Mouse (Mus musculus) midbrain, embryonic 11.5 days (tissue): ENCODE measurements at regions not wholly inside any gene's neighbourhood (a gene's known extent, or its start where the extent isn't known, plus 50 kb on each side); places are given as distances from the start of the nearest gene placed in this dataset.

Experiments
- ATAC-seq: fragments of 200-750 bp; cut with Nextera tagmentation; 2 replicates; pipeline ENCODE4 v1.8.0; 2017; ENCODE audit warnings: moderate TSS enrichment, moderate library complexity; ENCODE audit not compliant: low FRiP score
- DNase-seq: peaks from one replicate; pipeline ENCODE4 v3.0.0; 2015; ENCODE audit warnings: low spot score; ENCODE audit errors: missing footprints
- H3K27ac ChIP-seq: fragments of 300-500 bp; sonication (generic); 2 replicates; pipeline ENCODE4 v1.5.1; 2014; ENCODE audit warnings: low read depth, low read length
- H3K27me3 ChIP-seq: fragments of 300-500 bp; sonication (generic); 2 replicates; pipeline ENCODE4 v1.6.1; 2014; ENCODE audit warnings: mild to moderate bottlenecking, low read length, moderate library complexity, mixed read lengths; ENCODE audit not compliant: control insufficient read depth, insufficient read depth
- H3K36me3 ChIP-seq: fragments of 300-500 bp; sonication (generic); 2 replicates; pipeline ENCODE4 v1.6.1; 2014; ENCODE audit warnings: mild to moderate bottlenecking, low read length, moderate library complexity, mixed read lengths; ENCODE audit not compliant: control insufficient read depth, insufficient read depth
- H3K4me1 ChIP-seq: fragments of 300-500 bp; sonication (generic); 2 replicates; pipeline ENCODE4 v1.6.1; 2014; ENCODE audit warnings: low read length; ENCODE audit not compliant: control insufficient read depth, insufficient read depth
- H3K4me2 ChIP-seq: fragments of 300-500 bp; sonication (generic); 2 replicates; pipeline ENCODE4 v1.6.1; 2014; ENCODE audit warnings: mild to moderate bottlenecking, moderate library complexity
- H3K4me3 ChIP-seq: fragments of 300-500 bp; sonication (generic); 2 replicates; pipeline ENCODE4 v1.5.1; 2014; ENCODE audit warnings: low read depth, low read length
- H3K9ac ChIP-seq: fragments of 300-500 bp; sonication (generic); 2 replicates; pipeline ENCODE4 v1.6.1; 2014; ENCODE audit warnings: low read length
- H3K9me3 ChIP-seq: fragments of 300-500 bp; sonication (generic); 2 replicates; pipeline ENCODE4 v1.6.1; 2016; ENCODE audit warnings: low read length; ENCODE audit not compliant: control insufficient read depth
- WGBS: fragments of 180-500 bp; shearing (Covaris S2); extraction: QIAGEN DNeasy Blood & Tissue Kit; methylation state at CpG from one replicate; pipeline ENCODE4 v1.1.7; 2014; 5-methylcytosine and 5-hydroxymethylcytosine counted together

- no peaks in the 10 kb centered on the region for H3K27me3 ChIP-seq
- no peak overlapping the region for H3K9ac ChIP-seq
- H3K4me1 ChIP-seq: no peaks in the 10 kb centered on the region
- no peak overlapping the region for H3K4me2 ChIP-seq
- no peaks in the 10 kb centered on the region for H3K9me3 ChIP-seq
- DNase-seq: no peak
- WGBS: 86% methylated on average over 6 of the region's 6 CpGs
- ATAC-seq: no peak
- no peak overlapping the region for H3K4me3 ChIP-seq
- no peak overlapping the region for H3K27ac ChIP-seq
- no peaks in the 10 kb centered on the region for H3K36me3 ChIP-seq
Measured at GRCm38 (mm10) chr2:61384467-61384866, 193.9 kb upstream of the Tank start.

- DNase-seq: no peak
- Histone ChIP-seq H3K4me1 (no peaks in the 10 kb centered on the region), H3K9ac (no peak overlapping the region), H3K4me3 (no peak overlapping the region), H3K27me3 (no peaks in the 10 kb centered on the region), H3K36me3 (no peaks in the 10 kb centered on the region), H3K27ac (no peak overlapping the region), H3K4me2 (no peak overlapping the region), H3K9me3 (no peaks in the 10 kb centered on the region)
- 97% methylated on average over 1 of the region's 1 CpGs for WGBS
- ATAC-seq: no peak
Measured at GRCm38 (mm10) chr2:61383744-61384295, 194.6 kb upstream of the Tank start.

GRCm38 (mm10) chr2:61379076-61379475 lies 199.3 kb upstream of the Tank start:
- Histone ChIP-seq H3K27ac (no peak overlapping the region), H3K4me1 (no peaks in the 10 kb centered on the region), H3K27me3 (no peaks in the 10 kb centered on the region), H3K9ac (no peak overlapping the region), H3K4me3 (no peak overlapping the region), H3K36me3 (no peaks in the 10 kb centered on the region), H3K4me2 (no peak overlapping the region), H3K9me3 (no peaks in the 10 kb centered on the region)
- ATAC-seq (no peak), DNase-seq (no peak)
- WGBS: 82% methylated on average over 5 of the region's 5 CpGs

GRCm38 (mm10) chr2:61378297-61378696 lies 200.1 kb upstream of the Tank start:
- Histone ChIP-seq H3K9ac (no peak overlapping the region), H3K4me1 (no peaks in the 10 kb centered on the region), H3K4me2 (no peak overlapping the region), H3K4me3 (no peak overlapping the region), H3K36me3 (no peaks in the 10 kb centered on the region), H3K27me3 (no peaks in the 10 kb centered on the region), H3K27ac (no peak overlapping the region), H3K9me3 (no peaks in the 10 kb centered on the region)
- 91% methylated on average over 5 of the region's 5 CpGs for WGBS
- no peak for DNase-seq
- ATAC-seq: no peak

GRCm38 (mm10) chr2:61377756-61378155 lies 200.6 kb upstream of the Tank start:
- Histone ChIP-seq H3K27ac (no peak overlapping the region), H3K36me3 (no peaks in the 10 kb centered on the region), H3K27me3 (no peaks in the 10 kb centered on the region), H3K4me3 (no peak overlapping the region), H3K9ac (no peak overlapping the region), H3K4me1 (no peaks in the 10 kb centered on the region), H3K4me2 (no peak overlapping the region), H3K9me3 (no peaks in the 10 kb centered on the region)
- DNase-seq (no peak), ATAC-seq (no peak)
- 92% methylated on average over 8 of the region's 8 CpGs for WGBS

GRCm38 (mm10) chr2:61362606-61363005 lies 215.8 kb upstream of the Tank start:
- Histone ChIP-seq H3K4me2 (no peak overlapping the region), H3K27ac (no peak overlapping the region), H3K4me1 (no peaks in the 10 kb centered on the region), H3K9me3 (no peaks in the 10 kb centered on the region), H3K36me3 (no peaks in the 10 kb centered on the region), H3K9ac (no peak overlapping the region), H3K4me3 (no peak overlapping the region), H3K27me3 (no peaks in the 10 kb centered on the region)
- no peak for DNase-seq
- WGBS: 94% methylated on average over 4 of the region's 4 CpGs
- ATAC-seq: no peak

GRCm38 (mm10) chr2:61361394-61361793 lies 217.0 kb upstream of the Tank start:
- no peak for ATAC-seq
- Histone ChIP-seq H3K4me3 (no peak overlapping the region), H3K9me3 (no peaks in the 10 kb centered on the region), H3K27ac (no peak overlapping the region), H3K4me1 (no peaks in the 10 kb centered on the region), H3K27me3 (no peaks in the 10 kb centered on the region), H3K36me3 (no peaks in the 10 kb centered on the region), H3K9ac (no peak overlapping the region), H3K4me2 (no peak overlapping the region)
- 77% methylated on average over 2 of the region's 2 CpGs for WGBS
- no peak for DNase-seq

- no peak overlapping the region for H3K9ac ChIP-seq
- H3K27me3 ChIP-seq: no peaks in the 10 kb centered on the region
- no peaks in the 10 kb centered on the region for H3K36me3 ChIP-seq
- no peak for DNase-seq
- no peaks in the 10 kb centered on the region for H3K4me1 ChIP-seq
- H3K9me3 ChIP-seq: no peaks in the 10 kb centered on the region
- H3K27ac ChIP-seq: no peak overlapping the region
- no peak for ATAC-seq
- H3K4me3 ChIP-seq: no peak overlapping the region
- WGBS: 69% methylated on average over 8 of the region's 8 CpGs
- no peak overlapping the region for H3K4me2 ChIP-seq
Measured at GRCm38 (mm10) chr2:61354104-61354503, 224.3 kb upstream of the Tank start.

GRCm38 (mm10) chr2:61347451-61347850 lies 230.9 kb upstream of the Tank start:
- ATAC-seq (no peak), DNase-seq (no peak)
- 85% methylated on average over 3 of the region's 3 CpGs for WGBS
- Histone ChIP-seq H3K9ac (no peak overlapping the region), H3K27me3 (no peaks in the 10 kb centered on the region), H3K27ac (no peak overlapping the region), H3K4me3 (no peak overlapping the region), H3K4me2 (no peak overlapping the region), H3K9me3 (no peaks in the 10 kb centered on the region), H3K4me1 (no peaks in the 10 kb centered on the region), H3K36me3 (no peaks in the 10 kb centered on the region)
